Mouse (Mus musculus) neural tube, embryonic 15.5 days (tissue): Measurements from ENCODE around the gene Tmem218. TPM values are rescaled to one million over a fixed set of nuclear protein-coding genes. Genes with fewer than 3 reads are reported as not detected.

Source experiments
- ATAC-seq: fragments of 200-750 bp; cut with Nextera tagmentation; 2 replicates; pipeline ENCODE4 v1.8.0; 2017; ENCODE audit warnings: mild to moderate bottlenecking, moderate TSS enrichment, moderate library complexity; ENCODE audit not compliant: low FRiP score
- H3K27ac ChIP-seq: fragments of 300-500 bp; sonication (generic); replicated peaks from 2 replicates; pipeline ENCODE4 v1.5.1; 2015; ENCODE audit warnings: mild to moderate bottlenecking, inconsistent platforms
- H3K27me3 ChIP-seq: fragments of 300-500 bp; sonication (generic); replicated peaks from 2 replicates; pipeline ENCODE4 v1.6.1; 2015; ENCODE audit warnings: inconsistent platforms
- H3K36me3 ChIP-seq: fragments of 300-500 bp; sonication (generic); 2 replicates; pipeline ENCODE4 v1.6.1; 2015; ENCODE audit warnings: inconsistent platforms
- H3K4me1 ChIP-seq: fragments of 300-500 bp; sonication (generic); 2 replicates; pipeline ENCODE4 v1.6.1; 2015; ENCODE audit warnings: inconsistent platforms
- H3K4me2 ChIP-seq: fragments of 300-500 bp; sonication (generic); 2 replicates; pipeline ENCODE4 v1.6.1; 2015; ENCODE audit warnings: inconsistent platforms, mild to moderate bottlenecking, moderate library complexity
- H3K4me3 ChIP-seq: fragments of 300-500 bp; sonication (generic); replicated peaks from 2 replicates; pipeline ENCODE4 v1.5.1; 2015; ENCODE audit warnings: mild to moderate bottlenecking, inconsistent platforms
- H3K9ac ChIP-seq: fragments of 300-500 bp; sonication (generic); replicated peaks from 2 replicates; pipeline ENCODE4 v1.6.1; 2015; ENCODE audit warnings: mild to moderate bottlenecking, inconsistent platforms
- H3K9me3 ChIP-seq: fragments of 300-500 bp; sonication (generic); replicated peaks from 2 replicates; pipeline ENCODE4 v1.6.1; 2016; ENCODE audit warnings: inconsistent platforms
- WGBS: fragments of 180-500 bp; shearing (Covaris S2); methylation state at CpG from one replicate; pipeline ENCODE4 v1.1.7; 2015; ENCODE audit warnings: mixed read lengths; 5-methylcytosine and 5-hydroxymethylcytosine counted together
- polyA plus RNA-seq: library from polyadenylated mRNA; unstranded; fragments of >200 nt; fragmentation: Nextera tagmentation; extraction: Ambion mirVana; gene quantifications from 2 replicates; pipeline ENCODE4 v1.2.1, GENCODE M21; 2015

Tmem218 gene
- polyA plus RNA-seq, 1 experiment from 2014 or later, result 8.0 TPM

- Histone ChIP-seq H3K27ac (no peak overlapping the region), H3K27me3 (no peaks in the 10 kb centered on the region), H3K4me1 (0 out of 2 replicates have a peak, but pooled peaks cover 4% of the 10 kb centered on the region), H3K4me2 (no peak overlapping the region), H3K9me3 (no peaks in the 10 kb centered on the region), H3K4me3 (no peak overlapping the region), H3K36me3 (no peaks in the 10 kb centered on the region), H3K9ac (no peak overlapping the region)
- 92% methylated on average over 3 of the region's 3 CpGs for WGBS
- ATAC-seq, result no peak
Observed at GRCm38 (mm10) chr9:37188024-37188423, 20.0 kb upstream of the Tmem218 start.

- 70% methylated on average over 4 of the region's 4 CpGs for WGBS
- ATAC-seq, result no peak
Observed at GRCm38 (mm10) chr9:37197067-37197466, 11.0 kb upstream of the Tmem218 start.

GRCm38 (mm10) chr9:37200414-37200813, 7.6 kb upstream of the Tmem218 start:
- H3K4me3 ChIP-seq, result no peak overlapping the region
- no peaks in the 10 kb centered on the region for H3K9me3 ChIP-seq
- H3K4me1 ChIP-seq, result no peaks in the 10 kb centered on the region
- H3K27ac ChIP-seq, result no peak overlapping the region
- no peak for ATAC-seq
- no peaks in the 10 kb centered on the region for H3K27me3 ChIP-seq
- 70% methylated on average over 5 of the region's 5 CpGs for WGBS
- H3K4me2 ChIP-seq, result no peak overlapping the region
- H3K36me3 ChIP-seq, result no peaks in the 10 kb centered on the region
- no peak overlapping the region for H3K9ac ChIP-seq

More at GRCm38 (mm10) chr9:37197067-37197466, 11.0 kb upstream of the Tmem218 start:
- Histone ChIP-seq H3K27me3 (no peaks in the 10 kb centered on the region), H3K4me1 (no peaks in the 10 kb centered on the region), H3K27ac (no peak overlapping the region), H3K9ac (no peak overlapping the region), H3K4me2 (no peak overlapping the region), H3K36me3 (no peaks in the 10 kb centered on the region), H3K9me3 (no peaks in the 10 kb centered on the region), H3K4me3 (no peak overlapping the region)

GRCm38 (mm10) chr9:37203884-37204283, 4.1 kb upstream of the Tmem218 start:
- H3K36me3 ChIP-seq, result no peaks in the 10 kb centered on the region
- H3K4me2 ChIP-seq, result no peak overlapping the region
- no peak overlapping the region for H3K4me3 ChIP-seq
- no peak overlapping the region for H3K27ac ChIP-seq
- H3K27me3 ChIP-seq, result no peaks in the 10 kb centered on the region
- H3K9me3 ChIP-seq, result no peaks in the 10 kb centered on the region
- no peak for ATAC-seq
- peaks cover 14% of the 10 kb centered on the region for H3K4me1 ChIP-seq
- 25% methylated on average over 5 of the region's 5 CpGs for WGBS
- no peak overlapping the region for H3K9ac ChIP-seq

GRCm38 (mm10) chr9:37213060-37213738, 5.2 kb downstream of the Tmem218 start:
- H3K27me3 ChIP-seq, result no peaks in the 10 kb centered on the region
- no peak for ATAC-seq
- H3K27ac ChIP-seq, result no peak overlapping the region
- no peak overlapping the region for H3K4me2 ChIP-seq
- H3K9me3 ChIP-seq, result no peaks in the 10 kb centered on the region
- WGBS, result 85% methylated on average over 13 of the region's 13 CpGs
- no peaks in the 10 kb centered on the region for H3K36me3 ChIP-seq
- H3K9ac ChIP-seq, result no peak overlapping the region
- no peak overlapping the region for H3K4me3 ChIP-seq
- H3K4me1 ChIP-seq, result peaks cover 10% of the 10 kb centered on the region

GRCm38 (mm10) chr9:37214327-37215060, 6.5 kb downstream of the Tmem218 start:
- H3K4me3 ChIP-seq, result no peak overlapping the region
- H3K36me3 ChIP-seq, result no peaks in the 10 kb centered on the region
- no peak overlapping the region for H3K27ac ChIP-seq
- H3K4me1 ChIP-seq, result no peaks in the 10 kb centered on the region
- H3K9me3 ChIP-seq, result no peaks in the 10 kb centered on the region
- no peak for ATAC-seq
- H3K27me3 ChIP-seq, result no peaks in the 10 kb centered on the region
- H3K4me2 ChIP-seq, result no peak overlapping the region
- WGBS, result 90% methylated on average over 9 of the region's 9 CpGs
- no peak overlapping the region for H3K9ac ChIP-seq

GRCm38 (mm10) chr9:37220755-37221154, 12.7 kb downstream of the Tmem218 start:
- Histone ChIP-seq H3K36me3 (no peaks in the 10 kb centered on the region), H3K9me3 (no peaks in the 10 kb centered on the region), H3K27me3 (no peaks in the 10 kb centered on the region), H3K9ac (no peak overlapping the region), H3K4me2 (no peak overlapping the region), H3K27ac (no peak overlapping the region), H3K4me1 (no peaks in the 10 kb centered on the region), H3K4me3 (no peak overlapping the region)
- ATAC-seq, result no peak
- 81% methylated on average over 8 of the region's 8 CpGs for WGBS

- Histone ChIP-seq H3K4me2 (no peak overlapping the region), H3K4me3 (no peak overlapping the region), H3K36me3 (no peaks in the 10 kb centered on the region), H3K27me3 (no peaks in the 10 kb centered on the region), H3K9ac (no peak overlapping the region), H3K4me1 (peaks cover 17% of the 10 kb centered on the region), H3K9me3 (no peaks in the 10 kb centered on the region), H3K27ac (no peak overlapping the region)
- ATAC-seq, result no peak
- 94% methylated on average over 1 of the region's 1 CpGs for WGBS
Observed at GRCm38 (mm10) chr9:37225581-37225980, 17.6 kb downstream of the Tmem218 start.

- WGBS, result 0% methylated on average over 1 of the region's 1 CpGs
- peak; percentile 92 for ATAC-seq
- no peak overlapping the region for H3K9ac ChIP-seq
Observed at GRCm38 (mm10) chr9:37229880-37230325, 21.9 kb downstream of the Tmem218 start.

GRCm38 (mm10) chr9:37230486-37231195, 22.6 kb downstream of the Tmem218 start:
- H3K4me2 ChIP-seq, result no peak overlapping the region
- H3K27me3 ChIP-seq, result 0 out of 2 replicates have a peak, but pooled peaks cover 3% of the 10 kb centered on the region
- H3K4me1 ChIP-seq, result peaks cover 17% of the 10 kb centered on the region
- no peak for ATAC-seq
- WGBS, result 90% methylated on average over 9 of the region's 9 CpGs
- no peak overlapping the region for H3K9ac ChIP-seq
- H3K4me3 ChIP-seq, result no peak overlapping the region
- H3K27ac ChIP-seq, result no peak overlapping the region
- H3K9me3 ChIP-seq, result no peaks in the 10 kb centered on the region
- H3K36me3 ChIP-seq, result no peaks in the 10 kb centered on the region

More at GRCm38 (mm10) chr9:37229880-37230325, 21.9 kb downstream of the Tmem218 start:
- H3K4me1 ChIP-seq, result peaks cover 17% of the 10 kb centered on the region
- H3K27me3 ChIP-seq, result 0 out of 2 replicates have a peak, but pooled peaks cover 3% of the 10 kb centered on the region
- H3K36me3 ChIP-seq, result no peaks in the 10 kb centered on the region
- H3K9me3 ChIP-seq, result no peaks in the 10 kb centered on the region
- no peak overlapping the region for H3K4me2 ChIP-seq
- no peak overlapping the region for H3K4me3 ChIP-seq
- H3K27ac ChIP-seq, result 0 out of 2 replicates have a peak overlapping the region, but pooled peaks have one; percentile 20
